Mouse (Mus musculus): ENCODE data around the gene Iqcb1.

GRCm38 (mm10) chr16:36918505-36918904 lies 90.3 kb downstream of the Iqcb1 start:
- no peak for TF ChIP-seq POLR2A (IDR thresholded peaks at IDR 0.05; ENCODE audit: insufficient read depth, low read depth, low read length)
- TF ChIP-seq CTCF (IDR thresholded peaks at IDR 0.05; ENCODE audit: insufficient read depth, low read depth, low read length), result no peak
